Mouse (Mus musculus) liver, embryonic 14.5 days (tissue): ENCODE data around the gene Pcolce2.

ENCODE experiments used
- CTCF ChIP-seq: IDR thresholded peaks from 2 replicates; pipeline ENCODE4 v1.5.1; 2016; ENCODE audit warnings: antibody characterized with exemption, low read depth, control low read depth
- EP300 ChIP-seq: IDR thresholded peaks from 2 replicates; pipeline ENCODE4 v1.6.1; 2016; ENCODE audit warnings: antibody characterized with exemption, low read depth

- TF ChIP-seq EP300 (no peak), CTCF (no peak)
Observed at GRCm38 (mm10) chr9:95692823-95693222, 55.4 kb downstream of the Pcolce2 start.
